Mouse (Mus musculus): ENCODE data around the gene Poldip3. TPM values are rescaled to one million over a fixed set of nuclear protein-coding genes. Genes with fewer than 3 reads are reported as not detected.

Poldip3 gene
- polyA plus RNA-seq, 1 experiment from 2014 or later: 158 TPM

GRCm38 (mm10) chr15:83111290-83111689, 37.9 kb downstream of the Poldip3 start:
- Histone ChIP-seq H3K36me3 (ENCODE audit: control insufficient read depth, insufficient read depth, low read length) (peaks cover 16% of the 10 kb centered on the region), H3K27me3 (ENCODE audit: control insufficient read depth, insufficient read depth, low read length) (no peaks in the 10 kb centered on the region), H3K9ac (replicated peaks; ENCODE audit: low read depth, low read length) (no peak overlapping the region), H3K4me1 (ENCODE audit: control insufficient read depth, insufficient read depth, low read length) (peaks cover 7% of the 10 kb centered on the region), H3K4me2 (replicated peaks; ENCODE audit: low read depth, low read length) (no peak overlapping the region), H3K4me3 (ENCODE audit: low read depth, low read length) (no peak overlapping the region), H3K9me3 (ENCODE audit: control insufficient read depth, low read depth, low read length) (no peaks in the 10 kb centered on the region), H3K27ac (ENCODE audit: low read length) (no peak overlapping the region)
- 52% methylated on average over 6 of the region's 6 CpGs for WGBS
- ATAC-seq (ENCODE audit: insufficient number of reproducible peaks, insufficient read depth, low FRiP score, low read depth): no peak

GRCm38 (mm10) chr15:83107814-83108213, 41.4 kb downstream of the Poldip3 start:
- Histone ChIP-seq H3K4me2 (replicated peaks; ENCODE audit: low read depth, low read length) (no peak overlapping the region), H3K27ac (ENCODE audit: low read length) (no peak overlapping the region), H3K27me3 (ENCODE audit: control insufficient read depth, insufficient read depth, low read length) (no peaks in the 10 kb centered on the region), H3K9ac (replicated peaks; ENCODE audit: low read depth, low read length) (no peak overlapping the region), H3K9me3 (ENCODE audit: control insufficient read depth, low read depth, low read length) (no peaks in the 10 kb centered on the region), H3K4me1 (ENCODE audit: control insufficient read depth, insufficient read depth, low read length) (peaks cover 3% of the 10 kb centered on the region), H3K36me3 (ENCODE audit: control insufficient read depth, insufficient read depth, low read length) (no peaks in the 10 kb centered on the region; the same call in 1 of the 2 replicates), H3K4me3 (ENCODE audit: low read depth, low read length) (no peak overlapping the region)
- ATAC-seq (ENCODE audit: insufficient number of reproducible peaks, insufficient read depth, low FRiP score, low read depth): no peak
- WGBS: 72% methylated on average over 6 of the region's 6 CpGs

- H3K4me1 ChIP-seq (ENCODE audit: control insufficient read depth, insufficient read depth, low read length): no peaks in the 10 kb centered on the region
- 81% methylated on average over 6 of the region's 6 CpGs for WGBS
Observed at GRCm38 (mm10) chr15:83106426-83106825, 42.8 kb downstream of the Poldip3 start.

GRCm38 (mm10) chr15:83103111-83103510, 46.1 kb downstream of the Poldip3 start:
- Histone ChIP-seq H3K36me3 (ENCODE audit: control insufficient read depth, insufficient read depth, low read length) (no peaks in the 10 kb centered on the region; the same call in 1 of the 2 replicates), H3K27me3 (ENCODE audit: control insufficient read depth, insufficient read depth, low read length) (no peaks in the 10 kb centered on the region), H3K27ac (ENCODE audit: low read length) (no peak overlapping the region), H3K4me1 (ENCODE audit: control insufficient read depth, insufficient read depth, low read length) (peaks cover 11% of the 10 kb centered on the region; the same call in 1 of the 2 replicates), H3K4me2 (replicated peaks; ENCODE audit: low read depth, low read length) (no peak overlapping the region), H3K4me3 (ENCODE audit: low read depth, low read length) (no peak overlapping the region), H3K9ac (replicated peaks; ENCODE audit: low read depth, low read length) (no peak overlapping the region), H3K9me3 (ENCODE audit: control insufficient read depth, low read depth, low read length) (no peaks in the 10 kb centered on the region)
- ATAC-seq (ENCODE audit: insufficient number of reproducible peaks, insufficient read depth, low FRiP score, low read depth): no peak
- WGBS: 30% methylated on average over 1 of the region's 1 CpGs

More at GRCm38 (mm10) chr15:83106426-83106825, 42.8 kb downstream of the Poldip3 start:
- no peaks in the 10 kb centered on the region for H3K27me3 ChIP-seq (ENCODE audit: control insufficient read depth, insufficient read depth, low read length)
- H3K4me3 ChIP-seq (ENCODE audit: low read depth, low read length): no peak overlapping the region
- no peak overlapping the region for H3K27ac ChIP-seq (ENCODE audit: low read length)
- H3K4me2 ChIP-seq (replicated peaks; ENCODE audit: low read depth, low read length): no peak overlapping the region
- no peaks in the 10 kb centered on the region; the same call in 1 of the 2 replicates for H3K36me3 ChIP-seq (ENCODE audit: control insufficient read depth, insufficient read depth, low read length)
- no peaks in the 10 kb centered on the region for H3K9me3 ChIP-seq (ENCODE audit: control insufficient read depth, low read depth, low read length)
- H3K9ac ChIP-seq (replicated peaks; ENCODE audit: low read depth, low read length): no peak overlapping the region
- no peak for ATAC-seq (ENCODE audit: insufficient number of reproducible peaks, insufficient read depth, low FRiP score, low read depth)

- Histone ChIP-seq H3K9me3 (ENCODE audit: control insufficient read depth, low read depth, low read length) (no peaks in the 10 kb centered on the region), H3K27me3 (ENCODE audit: control insufficient read depth, insufficient read depth, low read length) (no peaks in the 10 kb centered on the region), H3K27ac (ENCODE audit: low read length) (no peak overlapping the region), H3K4me1 (ENCODE audit: control insufficient read depth, insufficient read depth, low read length) (peaks cover 11% of the 10 kb centered on the region; the same call in 1 of the 2 replicates), H3K4me3 (ENCODE audit: low read depth, low read length) (peak overlapping the region; percentile 49), H3K36me3 (ENCODE audit: control insufficient read depth, insufficient read depth, low read length) (no peaks in the 10 kb centered on the region; the same call in 1 of the 2 replicates), H3K9ac (replicated peaks; ENCODE audit: low read depth, low read length) (peak overlapping the region; percentile 66), H3K4me2 (replicated peaks; ENCODE audit: low read depth, low read length) (peak overlapping the region; percentile 79)
- ATAC-seq (ENCODE audit: insufficient number of reproducible peaks, insufficient read depth, low FRiP score, low read depth): no peak
- under 1% methylated on average over 8 of the region's 8 CpGs for WGBS
Observed at GRCm38 (mm10) chr15:83100332-83100662, 48.9 kb downstream of the Poldip3 start.

GRCm38 (mm10) chr15:83099533-83100331, 49.5 kb downstream of the Poldip3 start:
- ATAC-seq (ENCODE audit: insufficient number of reproducible peaks, insufficient read depth, low FRiP score, low read depth): peak; percentile 90
- H3K9ac ChIP-seq (replicated peaks; ENCODE audit: low read depth, low read length): peak overlapping the region; percentile 66
- H3K36me3 ChIP-seq (ENCODE audit: control insufficient read depth, insufficient read depth, low read length): no peaks in the 10 kb centered on the region; the same call in 1 of the 2 replicates
- no peaks in the 10 kb centered on the region for H3K27me3 ChIP-seq (ENCODE audit: control insufficient read depth, insufficient read depth, low read length)
- no peak overlapping the region for H3K27ac ChIP-seq (ENCODE audit: low read length)
- H3K9me3 ChIP-seq (ENCODE audit: control insufficient read depth, low read depth, low read length): no peaks in the 10 kb centered on the region
- H3K4me1 ChIP-seq (ENCODE audit: control insufficient read depth, insufficient read depth, low read length): peaks cover 11% of the 10 kb centered on the region; the same call in 1 of the 2 replicates
- peak overlapping the region; percentile 49 for H3K4me3 ChIP-seq (ENCODE audit: low read depth, low read length)
- peak overlapping the region; percentile 79 for H3K4me2 ChIP-seq (replicated peaks; ENCODE audit: low read depth, low read length)
- 3% methylated on average over 31 of the region's 31 CpGs for WGBS

GRCm38 (mm10) chr15:83095950-83096349, 53.2 kb downstream of the Poldip3 start:
- ATAC-seq (ENCODE audit: insufficient number of reproducible peaks, insufficient read depth, low FRiP score, low read depth): no peak
- Histone ChIP-seq H3K27ac (ENCODE audit: low read length) (no peak overlapping the region), H3K9me3 (ENCODE audit: control insufficient read depth, low read depth, low read length) (no peaks in the 10 kb centered on the region), H3K4me3 (ENCODE audit: low read depth, low read length) (no peak overlapping the region), H3K9ac (replicated peaks; ENCODE audit: low read depth, low read length) (no peak overlapping the region), H3K36me3 (ENCODE audit: control insufficient read depth, insufficient read depth, low read length) (no peaks in the 10 kb centered on the region), H3K27me3 (ENCODE audit: control insufficient read depth, insufficient read depth, low read length) (no peaks in the 10 kb centered on the region), H3K4me1 (ENCODE audit: control insufficient read depth, insufficient read depth, low read length) (peaks cover 11% of the 10 kb centered on the region; the same call in 1 of the 2 replicates), H3K4me2 (replicated peaks; ENCODE audit: low read depth, low read length) (no peak overlapping the region)
- 47% methylated on average over 2 of the region's 2 CpGs for WGBS

DNA sequence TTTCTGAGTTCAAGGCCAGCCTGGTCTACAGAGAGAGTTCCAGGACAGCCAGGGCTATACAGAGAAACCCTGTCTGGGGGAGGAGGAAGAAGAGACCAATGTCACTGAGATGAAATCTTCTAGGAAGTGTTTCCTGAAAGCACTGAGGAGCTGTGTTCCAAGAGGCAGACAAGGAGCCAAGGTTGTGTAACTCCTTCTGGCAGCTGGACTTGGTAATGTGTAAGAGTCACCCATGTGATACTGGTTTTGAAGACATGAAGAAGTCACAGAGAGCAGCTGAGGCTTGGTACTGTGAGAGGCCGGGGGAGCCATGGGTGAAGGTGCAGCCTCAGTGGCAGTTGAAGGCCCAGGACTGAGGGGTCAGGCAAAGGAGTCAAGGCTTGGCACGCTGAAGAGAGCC, 55.5 kb downstream of the Poldip3 start:
- Histone ChIP-seq H3K36me3 (ENCODE audit: control insufficient read depth, insufficient read depth, low read length) (no peaks in the 10 kb centered on the region), H3K9ac (replicated peaks; ENCODE audit: low read depth, low read length) (no peak overlapping the region), H3K4me2 (replicated peaks; ENCODE audit: low read depth, low read length) (no peak overlapping the region), H3K4me1 (ENCODE audit: control insufficient read depth, insufficient read depth, low read length) (0 out of 2 replicates have a peak, but pooled peaks cover 3% of the 10 kb centered on the region), H3K4me3 (ENCODE audit: low read depth, low read length) (no peak overlapping the region), H3K9me3 (ENCODE audit: control insufficient read depth, low read depth, low read length) (no peaks in the 10 kb centered on the region), H3K27me3 (ENCODE audit: control insufficient read depth, insufficient read depth, low read length) (no peaks in the 10 kb centered on the region), H3K27ac (ENCODE audit: low read length) (no peak overlapping the region)
- 69% methylated on average over 2 of the region's 2 CpGs for WGBS
- ATAC-seq (ENCODE audit: insufficient number of reproducible peaks, insufficient read depth, low FRiP score, low read depth): no peak

Data from stomach, embryonic 14.5 days (tissue).